17 mouse cellular contexts compared by ENCODE assay signal in genomic region chr1:43465957-43466624, GRCm38 (mm10). TPM values are rescaled to one million over a fixed set of nuclear protein-coding genes. Genes with fewer than 3 reads are reported as not detected.
DNase-seq lines count a peak whose midpoint lies in the region; ATAC-seq and TF ChIP-seq lines count a peak whose summit lies in the region.
"Had no signal": no experiment of that assay in that cellular context is flagged by ENCODE, and none has a peak within 500 bp of the region (broad histone marks: within the 10 kb centered on the region; RNA-seq: fewer than 3 reads in every experiment).

No protein-coding gene starts in this region.

- no peak for TF ChIP-seq EP300 in heart, adult 2 months (IDR thresholded peaks at IDR 0.05; ENCODE audit: insufficient read depth, low read depth, low read length)

- ATAC-seq in heart, embryonic 16.5 days (replicated peaks; ENCODE audit: extremely low read depth, insufficient read depth, low FRiP score): no peak
- ATAC-seq in intestine, embryonic 15.5 days: peak; percentile 59
- ATAC-seq: forebrain, embryonic 15.5 days; hindbrain, postnatal 0 days had no signal

- H3K36me3 ChIP-seq in heart, embryonic 16.5 days (ENCODE audit: control insufficient read depth, insufficient read depth): no peaks in the 10 kb centered on the region
- peaks cover 6% of the 10 kb centered on the region for H3K36me3 ChIP-seq in heart, adult 2 months (ENCODE audit: control insufficient read depth, insufficient read depth, low read length)
- H3K36me3 ChIP-seq in intestine, embryonic 15.5 days: no peaks in the 10 kb centered on the region
- H3K36me3 ChIP-seq: forebrain, embryonic 15.5 days had no signal

- no peaks in the 10 kb centered on the region for H3K9me3 ChIP-seq in heart, embryonic 16.5 days (replicated peaks; ENCODE audit: control insufficient read depth, low read length)
- H3K9me3 ChIP-seq in intestine, embryonic 15.5 days: no peaks in the 10 kb centered on the region
- H3K9me3 ChIP-seq: forebrain, embryonic 15.5 days; heart, embryonic 10.5 days had no signal

- H3K79me2 ChIP-seq in heart, adult 2 months (replicated peaks; ENCODE audit: control insufficient read depth, insufficient read depth, low read length): peaks cover 7% of the 10 kb centered on the region

- 0 out of 2 replicates have a peak overlapping the region, but pooled peaks have one; percentile 7 for H3K9ac ChIP-seq in heart, embryonic 16.5 days (ENCODE audit: low read length)
- H3K9ac ChIP-seq in heart, adult 2 months (ENCODE audit: low read depth, low read length): no peak overlapping the region
- no peak overlapping the region for H3K9ac ChIP-seq in intestine, embryonic 15.5 days
- H3K9ac ChIP-seq: forebrain, embryonic 15.5 days had no signal

- no peak for DNase-seq in heart, adult 2 months
- DNase-seq in thymus, postnatal 4 days: peak; percentile 22
- DNase-seq in thymus, postnatal 36 days: no peak
- no peak for DNase-seq in ovary, postnatal 14 days (ENCODE audit: low spot score)
- no peak for DNase-seq in testis, postnatal 14 days (ENCODE audit: low spot score)
- DNase-seq in right cerebral cortex, postnatal 36 days (ENCODE audit: low spot score in 2 of 2): no peak
- DNase-seq: adrenal gland, postnatal 25 days; B cell, adult 2 months; cerebellum, adult 9-11 months; gastrocnemius, postnatal 10 days had no signal

- H3K4me3 ChIP-seq in heart, embryonic 16.5 days (ENCODE audit: low read length): no peak overlapping the region
- no peak overlapping the region for H3K4me3 ChIP-seq in heart, adult 2 months
- H3K4me3 ChIP-seq in intestine, embryonic 15.5 days (replicated peaks): no peak overlapping the region
- H3K4me3 ChIP-seq: erythroblast, embryonic 14.5 days; forebrain, embryonic 15.5 days; heart, embryonic 10.5 days had no signal

- H3K27me3 ChIP-seq in heart, embryonic 16.5 days (ENCODE audit: control insufficient read depth, insufficient read depth, low read length): no peaks in the 10 kb centered on the region
- no peaks in the 10 kb centered on the region for H3K27me3 ChIP-seq in heart, adult 2 months (ENCODE audit: control insufficient read depth, insufficient read depth, low read length)
- no peaks in the 10 kb centered on the region for H3K27me3 ChIP-seq in intestine, embryonic 15.5 days (replicated peaks)
- H3K27me3 ChIP-seq: forebrain, embryonic 15.5 days had no signal

- no peak overlapping the region for H3K27ac ChIP-seq in heart, embryonic 16.5 days (ENCODE audit: low read length)
- no peak overlapping the region for H3K27ac ChIP-seq in heart, adult 2 months
- H3K27ac ChIP-seq in intestine, embryonic 15.5 days: no peak overlapping the region
- H3K27ac ChIP-seq: forebrain, embryonic 15.5 days; heart, embryonic 10.5 days; hindbrain, postnatal 0 days had no signal

- intact Hi-C loops in heart, adult 2 months (cut with DNase I): loop anchor here (5.0 kb wide), 1 partner anchor 66 kb away; no protein-coding TSS in a partner anchor

- no peak for TF ChIP-seq POLR2A in heart, adult 2 months (IDR thresholded peaks at IDR 0.05; ENCODE audit: insufficient read depth, low read depth, low read length)

- H3K4me1 ChIP-seq in heart, embryonic 16.5 days (ENCODE audit: control insufficient read depth, insufficient read depth, low read length): peaks cover 59% of the 10 kb centered on the region
- peaks cover 29% of the 10 kb centered on the region for H3K4me1 ChIP-seq in heart, adult 2 months (ENCODE audit: control insufficient read depth, insufficient read depth, low read length)
- H3K4me1 ChIP-seq in intestine, embryonic 15.5 days (replicated peaks): peaks cover 32% of the 10 kb centered on the region

- WGBS in heart, embryonic 16.5 days: 73% methylated on average over 9 of the region's 9 CpGs
- WGBS in heart, adult 2 months: 63% methylated on average over 9 of the region's 9 CpGs
- 66% methylated on average over 9 of the region's 9 CpGs for WGBS in intestine, embryonic 15.5 days

- TF ChIP-seq CTCF in heart, adult 2 months (IDR thresholded peaks at IDR 0.05): no peak

- no peak overlapping the region for H3K4me2 ChIP-seq in heart, embryonic 16.5 days (ENCODE audit: low read depth, low read length)
- no peak overlapping the region for H3K4me2 ChIP-seq in intestine, embryonic 15.5 days (replicated peaks)
- H3K4me2 ChIP-seq: forebrain, embryonic 15.5 days; midbrain, embryonic 11.5 days had no signal

RNA-seq across cellular contexts. Expression of gene Nck2, which starts 21.7 kb away (rescaled TPM):
- polyA plus RNA-seq in heart, embryonic 16.5 days (2015; fragmentation: Nextera tagmentation; extraction: Ambion mirVana): 27.6 and 31.2 TPM in 2 replicates
- 10 to 100 TPM; 11.9 to 15.3 TPM for total RNA-seq in heart, adult 2 months (2021)
- polyA plus RNA-seq in heart, adult 2 months (2012; rRNA removed): 11.7 and 12.9 TPM in 2 replicates
- 29.7 and 31.6 TPM in 2 replicates for polyA plus RNA-seq in intestine, embryonic 15.5 days (2015; fragmentation: Nextera tagmentation; extraction: Ambion mirVana)
